Mouse (Mus musculus) kidney, postnatal 36 days (tissue): Measurements from ENCODE around the gene 1110032A03Rik.

Experiments
- DNase-seq, 2 experiments: peaks; one replicate each; pipeline ENCODE4 v3.0.0; 2021 to 2022; ENCODE audit warnings: mixed read lengths in 2 of 2

Gene 1110032A03Rik

DNA sequence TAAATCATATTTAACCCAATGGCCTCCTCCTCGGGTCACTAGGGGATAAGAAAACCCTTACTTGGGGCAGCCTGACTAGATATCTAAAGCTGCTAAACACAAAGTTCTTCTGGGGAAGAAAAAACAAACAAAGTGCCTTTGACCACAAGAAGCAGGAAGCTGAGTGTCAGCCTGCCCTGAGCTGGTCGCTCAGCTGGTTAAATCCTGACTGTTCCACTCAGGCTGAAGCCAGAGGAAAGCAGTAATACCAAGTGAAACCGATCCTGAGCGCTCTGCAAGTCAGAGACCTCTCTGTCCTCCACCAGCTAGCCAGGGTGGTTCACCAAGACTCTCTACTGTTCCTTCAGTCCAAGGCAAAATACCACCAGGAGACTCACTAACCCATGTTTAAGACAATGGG is 45.7 kb downstream of the 1110032A03Rik start:
- DNase-seq = peak in 1 of 2 experiments; percentile 45

DNA sequence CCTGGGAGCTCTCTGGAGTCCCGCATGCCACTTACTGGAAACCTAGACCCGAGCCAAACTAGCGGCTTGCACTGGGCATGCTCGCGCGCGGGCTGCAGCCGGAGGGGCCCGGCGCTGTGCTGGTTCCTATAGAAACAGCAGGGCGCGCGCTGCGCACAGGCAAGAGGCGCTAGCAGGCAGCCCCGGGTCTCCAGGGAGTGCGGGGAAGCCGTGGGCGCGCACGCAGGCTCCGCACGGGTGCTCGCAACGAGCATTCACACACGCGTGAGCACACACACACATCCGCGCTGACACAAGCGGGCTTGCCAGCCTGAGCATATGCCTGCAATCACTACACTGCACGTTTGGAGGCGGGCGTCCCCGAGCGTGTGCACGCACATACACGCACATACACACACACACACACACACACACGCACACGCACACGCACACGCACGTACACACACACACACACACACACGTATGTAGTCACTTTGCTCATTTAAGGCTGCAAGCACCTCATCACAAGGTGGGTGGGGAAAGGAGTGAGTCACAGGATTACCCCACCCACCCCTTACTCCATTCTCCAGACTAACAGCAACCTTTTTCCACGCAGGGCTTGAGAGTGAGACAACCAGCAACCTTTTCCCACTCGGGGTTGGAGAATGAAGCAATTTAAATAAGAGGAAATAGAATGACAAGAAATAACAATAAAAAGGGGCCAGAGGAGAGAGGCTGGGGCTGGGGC is 47.2 kb downstream of the 1110032A03Rik start:
- DNase-seq = peak; percentile 55 to 73

DNA sequence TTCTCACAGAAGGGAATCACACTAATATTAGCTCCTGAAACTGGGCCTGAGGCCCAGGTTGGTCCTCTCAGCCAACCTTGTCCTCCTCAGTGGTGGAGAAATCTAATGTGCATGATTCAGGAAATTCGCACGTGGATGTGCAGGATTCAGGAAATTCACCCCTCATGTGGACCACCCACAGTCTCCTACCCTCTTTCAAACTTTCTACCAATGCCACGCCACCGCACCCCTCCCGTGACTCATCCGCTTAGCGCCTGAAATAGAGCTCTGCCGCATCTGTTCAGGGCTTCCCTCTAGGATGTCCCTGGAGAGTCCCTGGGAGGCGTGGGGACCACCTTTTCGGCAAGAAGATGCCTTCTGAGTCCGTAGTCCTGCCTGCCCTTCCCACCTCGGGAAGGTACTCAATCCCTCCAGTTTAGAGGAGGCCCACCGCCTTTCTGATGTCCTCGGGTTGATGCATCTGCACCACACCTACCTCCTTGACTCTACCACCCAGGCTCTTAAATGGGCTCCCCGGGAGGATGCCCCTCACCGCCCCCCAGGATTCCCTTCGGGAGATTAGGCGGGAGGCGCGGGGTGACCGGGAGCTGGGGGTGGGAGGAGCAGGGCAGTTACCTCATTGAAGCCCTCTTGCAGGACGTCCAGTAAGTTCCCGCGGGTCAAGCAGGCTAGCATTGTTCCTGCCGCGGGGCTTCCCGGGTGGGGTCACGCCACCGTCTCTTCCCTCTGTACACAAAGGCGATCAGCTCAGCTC is 48.0 kb downstream of the 1110032A03Rik start:
- no peak for DNase-seq

DNA sequence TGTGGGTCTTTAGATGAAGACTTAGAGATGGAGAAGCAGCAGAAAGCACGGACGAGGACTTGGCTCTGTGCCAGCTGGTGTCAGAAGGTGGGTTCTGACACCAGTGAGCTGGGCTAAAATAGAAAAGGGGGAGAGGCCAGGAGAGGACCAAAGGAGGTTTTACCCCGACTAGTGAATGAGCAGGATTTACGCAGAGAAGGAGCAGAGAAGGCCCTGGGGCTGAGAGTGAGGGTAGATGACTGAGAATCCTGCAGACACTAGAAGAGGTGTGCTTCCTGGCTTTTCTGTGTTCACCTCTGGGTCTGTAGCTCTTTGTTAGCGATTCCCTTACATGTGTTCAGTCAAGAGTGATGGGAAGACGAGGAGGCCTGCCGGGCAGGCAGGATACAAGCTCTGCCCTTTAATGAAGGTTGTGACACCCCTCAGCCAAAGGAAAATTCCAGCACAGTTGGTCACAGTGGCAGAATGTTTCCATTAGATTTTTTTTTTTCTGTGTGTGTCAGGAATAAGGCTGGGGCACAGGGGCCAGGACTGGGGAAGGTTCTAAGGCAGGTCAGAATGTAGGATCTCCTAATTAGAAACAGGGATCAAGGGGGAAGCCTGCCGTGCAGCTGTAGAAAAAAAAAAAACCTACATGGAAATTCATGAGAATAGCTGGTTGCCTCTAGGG is 49.3 kb downstream of the 1110032A03Rik start:
- no peak for DNase-seq

DNA sequence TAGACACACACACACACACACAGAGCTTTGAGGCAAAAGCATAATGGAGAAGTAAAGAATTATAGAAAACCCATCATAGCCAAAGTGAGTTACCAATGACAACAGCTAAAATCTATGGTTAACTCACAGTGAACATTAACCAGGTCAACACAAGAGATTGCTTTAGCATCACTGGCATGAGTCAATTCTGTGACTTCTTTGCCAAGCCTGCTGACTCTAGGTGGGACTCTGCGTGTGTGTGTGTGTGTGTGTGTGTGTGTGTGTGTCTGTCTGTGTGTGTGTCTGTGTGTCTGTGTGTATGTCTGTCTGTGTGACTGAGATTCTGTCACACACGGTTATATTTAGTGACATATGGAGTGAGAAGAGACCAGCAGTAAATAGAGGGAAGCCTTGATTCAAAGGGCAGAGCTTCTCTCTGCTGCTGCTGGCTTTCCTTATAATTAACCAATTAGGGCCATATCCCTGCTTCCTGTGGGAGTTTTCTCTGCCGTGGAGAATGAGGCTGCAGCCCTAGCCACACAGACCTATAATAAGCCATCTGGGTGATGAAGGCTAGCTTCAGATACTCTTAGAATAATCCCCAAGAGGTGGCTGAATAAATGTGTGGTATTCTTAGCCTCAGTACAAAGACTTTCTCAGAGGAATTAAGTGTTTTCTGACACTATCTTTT is 50.5 kb downstream of the 1110032A03Rik start:
- no peak for DNase-seq

DNA sequence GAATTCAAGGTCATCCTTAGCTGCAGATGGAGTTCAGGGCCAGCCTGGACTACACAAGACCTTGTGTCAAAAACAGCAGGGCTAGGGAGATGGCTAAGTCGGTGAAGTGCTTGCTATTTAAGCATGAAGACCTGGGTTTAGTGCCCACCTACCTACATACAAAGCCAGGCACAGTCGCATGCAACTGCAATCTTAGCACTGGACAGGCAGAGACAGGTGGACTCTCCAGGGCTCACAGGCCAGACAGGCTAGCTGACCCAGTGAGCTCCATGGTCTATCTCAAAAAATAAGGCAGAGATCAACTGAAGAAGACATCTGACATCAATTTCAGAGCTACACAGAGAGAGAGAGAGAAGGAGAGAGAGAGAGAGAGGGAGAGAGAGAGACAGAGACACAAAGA is 51.2 kb downstream of the 1110032A03Rik start:
- no peak for DNase-seq

DNA sequence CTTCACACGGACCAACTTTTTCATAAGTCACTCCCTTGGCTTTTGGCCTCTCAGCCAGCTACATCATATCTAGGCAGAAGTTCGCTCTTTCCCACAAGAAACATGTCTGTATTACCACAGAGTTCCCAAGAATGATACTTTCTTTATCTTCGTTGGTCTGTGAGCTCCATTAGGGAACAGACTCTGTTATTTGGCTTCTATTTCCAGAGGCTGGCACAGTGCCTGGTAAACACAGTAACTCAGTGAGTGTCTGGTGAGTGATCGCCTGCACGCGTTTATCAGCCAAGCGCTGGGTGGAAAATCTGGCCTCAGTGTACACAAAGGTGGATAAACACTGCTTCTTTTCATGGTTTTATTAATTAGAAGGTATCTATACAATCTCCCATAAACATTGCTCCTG is 51.9 kb downstream of the 1110032A03Rik start:
- DNase-seq = peak; percentile 58 to 78

DNA sequence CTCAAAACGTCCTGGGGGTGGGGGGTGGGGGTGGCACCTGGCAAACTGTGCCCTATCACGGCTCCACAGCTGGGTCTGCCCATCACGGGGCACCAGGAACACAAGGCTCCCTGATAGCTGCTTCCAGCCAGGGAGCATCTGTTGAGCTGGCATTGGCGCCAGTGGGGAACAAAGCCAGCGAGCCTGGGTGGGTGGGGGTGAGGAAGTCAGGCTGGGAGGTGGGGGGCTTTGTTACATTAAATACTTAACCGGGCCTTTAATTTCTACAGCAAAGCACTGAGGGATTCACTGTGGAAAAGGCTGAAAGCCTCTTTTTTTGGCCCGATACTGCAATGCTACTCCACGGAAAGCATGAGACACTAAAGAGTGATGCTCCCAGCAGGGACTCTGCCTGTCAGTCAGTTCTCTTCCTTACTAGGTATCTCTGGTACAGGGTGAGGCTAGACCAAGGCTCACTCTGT is 52.8 kb downstream of the 1110032A03Rik start:
- DNase-seq = no peak

DNA sequence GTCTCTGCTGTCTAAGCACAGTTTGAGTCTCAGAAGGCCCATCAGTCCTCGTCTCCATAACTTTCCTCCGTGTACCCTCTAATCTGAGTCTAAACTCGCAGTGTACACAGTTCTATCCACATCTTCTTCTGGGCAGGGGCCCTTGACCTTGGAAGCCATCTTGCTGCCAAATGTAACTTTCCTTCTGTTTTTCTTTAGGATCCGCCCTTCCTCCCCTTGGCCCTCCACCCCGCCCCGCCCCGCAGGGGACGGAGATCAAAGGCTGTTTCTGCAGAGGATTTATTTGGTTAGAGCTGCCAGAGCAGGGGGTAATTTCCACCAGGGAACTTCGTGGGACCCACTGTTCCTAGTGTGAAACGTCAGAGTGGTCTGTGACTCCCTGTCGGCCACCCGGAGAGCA is 54.3 kb downstream of the 1110032A03Rik start:
- DNase-seq = peak in 1 of 2 experiments; percentile 43

DNA sequence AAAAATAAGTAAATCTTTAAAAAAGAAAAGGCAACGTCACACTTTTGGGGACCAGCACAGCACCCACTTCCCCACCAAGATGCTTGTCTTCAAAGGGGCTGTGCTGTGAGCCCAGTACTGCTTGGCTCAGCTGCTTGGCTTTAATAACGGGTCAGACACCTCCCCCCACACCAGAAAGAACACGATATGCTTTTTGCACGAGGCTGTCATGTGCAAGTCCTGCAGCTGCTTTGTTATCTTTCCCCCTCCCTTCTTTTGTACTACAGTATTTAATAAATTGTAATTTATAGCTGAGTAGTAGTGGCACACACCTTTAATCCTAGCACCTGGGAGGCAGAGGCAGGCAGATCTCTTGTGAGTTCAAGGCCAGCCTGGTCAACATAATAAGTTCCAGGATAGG is 56.4 kb downstream of the 1110032A03Rik start:
- no peak for DNase-seq

DNA sequence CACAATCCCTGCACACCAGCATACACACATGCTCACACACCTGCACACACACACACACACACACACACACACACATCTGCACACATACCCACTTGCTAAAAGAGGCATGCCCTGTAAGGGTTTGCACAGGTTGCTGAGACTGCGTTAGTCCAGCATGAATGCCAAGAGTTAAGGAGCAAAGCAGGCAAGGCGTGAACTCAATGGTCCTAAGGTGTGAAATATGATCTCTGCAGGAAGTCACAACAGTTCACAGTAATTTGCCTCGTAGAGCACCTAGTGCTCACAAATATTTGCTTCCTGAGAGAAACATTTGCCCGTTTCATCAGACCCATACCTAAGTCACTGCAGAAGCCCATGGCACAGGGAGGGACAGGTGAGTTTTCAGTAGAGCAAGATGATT is 61.1 kb downstream of the 1110032A03Rik start:
- DNase-seq = no peak
